Mouse (Mus musculus) hindbrain, embryonic 12.5 days (tissue): ENCODE measurements at regions not wholly inside any gene's neighbourhood (a gene's known extent, or its start where the extent isn't known, plus 50 kb on each side); places are given as distances from the start of the nearest gene placed in this dataset.
A peak's percentile ranks its signal among the peaks of the same experiment; 100 is the strongest.

Experiments used
- ATAC-seq: fragments of 200-750 bp; cut with Nextera tagmentation; 2 replicates; pipeline ENCODE4 v1.8.0; 2017; ENCODE audit warnings: moderate TSS enrichment; ENCODE audit not compliant: low FRiP score
- H3K27ac ChIP-seq: fragments of 300-500 bp; sonication (generic); 2 replicates; pipeline ENCODE4 v1.5.1; 2016; ENCODE audit warnings: mild to moderate bottlenecking
- H3K27me3 ChIP-seq: fragments of 300-500 bp; sonication (generic); 2 replicates; pipeline ENCODE4 v1.6.1; 2016; ENCODE audit warnings: mild to moderate bottlenecking
- H3K36me3 ChIP-seq: fragments of 300-500 bp; sonication (generic); 2 replicates; pipeline ENCODE4 v1.6.1; 2016; ENCODE audit warnings: mild to moderate bottlenecking
- H3K4me1 ChIP-seq: fragments of 300-500 bp; sonication (generic); 2 replicates; pipeline ENCODE4 v1.6.1; 2016
- H3K4me2 ChIP-seq: fragments of 300-500 bp; sonication (generic); replicated peaks from 2 replicates; pipeline ENCODE4 v1.6.1; 2016; ENCODE audit warnings: mild to moderate bottlenecking
- H3K4me3 ChIP-seq: fragments of 300-500 bp; sonication (generic); 2 replicates; pipeline ENCODE4 v1.5.1; 2016; ENCODE audit warnings: mild to moderate bottlenecking
- H3K9ac ChIP-seq: fragments of 300-500 bp; sonication (generic); 2 replicates; pipeline ENCODE4 v1.6.1; 2016; ENCODE audit warnings: mild to moderate bottlenecking, moderate library complexity
- H3K9me3 ChIP-seq: fragments of 300-500 bp; sonication (generic); replicated peaks from 2 replicates; pipeline ENCODE4 v1.6.1; 2016; ENCODE audit warnings: mild to moderate bottlenecking
- WGBS: fragments of 180-500 bp; shearing (Covaris S2); methylation state at CpG from one replicate; pipeline ENCODE4 v1.1.7; 2016; 5-methylcytosine and 5-hydroxymethylcytosine counted together

DNA sequence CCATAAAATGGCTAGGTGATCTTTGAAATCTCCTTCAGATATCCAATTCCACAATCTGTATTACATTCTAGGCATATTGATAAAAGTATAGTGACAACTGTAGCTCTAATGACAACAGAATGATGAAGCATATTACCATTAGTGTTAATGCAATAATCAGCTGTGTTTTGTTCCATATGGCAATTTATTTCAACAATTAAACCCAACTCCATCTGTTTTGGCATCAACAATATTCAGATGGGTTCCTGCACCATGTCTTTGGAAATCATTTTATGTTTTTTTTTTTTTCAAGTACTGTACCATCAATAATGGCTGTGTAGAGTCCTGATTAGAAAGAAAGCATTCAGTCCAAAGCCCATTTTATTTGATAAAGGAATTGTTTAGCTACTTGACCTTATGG, 498.5 kb upstream of the Tmpo start:
- Histone ChIP-seq H3K36me3 (no peaks in the 10 kb centered on the region), H3K27ac (no peak overlapping the region), H3K9me3 (no peaks in the 10 kb centered on the region), H3K27me3 (no peaks in the 10 kb centered on the region), H3K4me2 (no peak overlapping the region), H3K4me3 (no peak overlapping the region), H3K9ac (no peak overlapping the region), H3K4me1 (no peaks in the 10 kb centered on the region)
- ATAC-seq = no peak

DNA sequence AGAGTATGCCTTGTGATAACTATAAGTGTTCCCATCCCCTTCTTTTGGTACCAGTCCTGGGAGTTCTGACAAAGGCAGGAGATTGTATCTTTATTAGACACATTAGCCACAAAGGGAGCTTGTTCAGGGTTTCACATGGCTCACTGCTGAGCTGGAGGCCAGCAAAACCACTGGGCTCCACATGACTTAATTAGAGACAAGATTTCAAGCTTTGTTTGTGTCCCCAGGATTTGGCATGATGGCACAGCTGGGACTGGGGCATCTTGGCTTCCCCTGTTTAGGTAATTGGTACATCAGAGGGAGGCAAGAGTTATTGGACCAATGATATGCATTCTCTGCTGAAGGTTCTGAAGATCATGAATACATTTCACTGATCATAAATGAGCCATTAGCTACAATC, 456.8 kb upstream of the Tmpo start:
- Histone ChIP-seq H3K36me3 (no peaks in the 10 kb centered on the region), H3K4me3 (no peak overlapping the region), H3K27ac (no peak overlapping the region), H3K27me3 (no peaks in the 10 kb centered on the region), H3K9me3 (no peaks in the 10 kb centered on the region), H3K4me1 (no peaks in the 10 kb centered on the region), H3K4me2 (no peak overlapping the region), H3K9ac (no peak overlapping the region)
- no peak for ATAC-seq

- Histone ChIP-seq H3K9me3 (no peaks in the 10 kb centered on the region), H3K27me3 (no peaks in the 10 kb centered on the region), H3K4me1 (0 out of 2 replicates have a peak, but pooled peaks cover 4% of the 10 kb centered on the region), H3K4me2 (no peak overlapping the region), H3K9ac (no peak overlapping the region), H3K27ac (no peak overlapping the region), H3K4me3 (no peak overlapping the region), H3K36me3 (no peaks in the 10 kb centered on the region)
- ATAC-seq = no peak
- 40% methylated on average over 6 of the region's 6 CpGs for WGBS
Measured at GRCm38 (mm10) chr10:91628672-91629071, 447.6 kb upstream of the Tmpo start.

- no peaks in the 10 kb centered on the region for H3K27me3 ChIP-seq
- H3K9me3 ChIP-seq = no peaks in the 10 kb centered on the region
- 78% methylated on average over 2 of the region's 2 CpGs for WGBS
- H3K27ac ChIP-seq = no peak overlapping the region
- ATAC-seq = no peak
- no peak overlapping the region for H3K4me3 ChIP-seq
- H3K36me3 ChIP-seq = no peaks in the 10 kb centered on the region
- H3K4me2 ChIP-seq = no peak overlapping the region
- no peak overlapping the region for H3K9ac ChIP-seq
- no peaks in the 10 kb centered on the region for H3K4me1 ChIP-seq
Measured at GRCm38 (mm10) chr10:91622281-91622680, 441.2 kb upstream of the Tmpo start.

DNA sequence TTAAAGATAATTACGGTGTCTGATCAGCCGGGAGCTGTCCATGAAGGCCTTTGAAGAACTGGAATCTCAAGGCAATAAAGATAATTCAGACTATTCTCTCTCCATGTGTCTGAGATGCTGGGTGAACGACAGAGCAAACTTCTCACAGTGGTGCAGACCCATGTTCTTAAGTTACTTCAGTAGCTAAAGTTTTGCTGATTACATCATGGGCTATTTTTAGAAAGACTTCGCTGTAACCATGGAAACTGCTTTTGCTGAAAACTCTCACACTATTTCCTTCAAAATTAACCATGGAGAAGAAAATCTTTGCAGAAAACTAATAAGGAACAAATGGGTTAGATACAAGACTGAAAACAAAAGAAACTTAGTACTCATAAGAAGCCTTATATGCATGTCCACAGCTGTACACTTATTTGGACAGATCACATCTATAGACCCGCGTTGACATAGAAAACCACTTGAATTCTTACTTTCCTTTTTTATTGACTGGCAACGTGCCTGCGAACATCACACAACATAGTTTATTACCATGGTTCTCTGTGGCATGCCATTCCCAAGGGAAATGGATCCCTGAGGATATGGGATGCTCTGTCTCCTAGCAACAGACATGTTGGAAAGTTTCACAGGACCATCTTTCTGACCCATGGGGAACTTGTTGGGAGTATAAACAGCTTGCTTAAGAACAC, 432.8 kb upstream of the Tmpo start:
- 76% methylated on average over 8 of the region's 8 CpGs for WGBS
- no peak overlapping the region for H3K4me2 ChIP-seq
- no peaks in the 10 kb centered on the region for H3K9me3 ChIP-seq
- 0 out of 2 replicates have a peak overlapping the region, but pooled peaks have one; percentile 26 for H3K27ac ChIP-seq
- H3K9ac ChIP-seq = no peak overlapping the region
- 0 out of 2 replicates have a peak, but pooled peaks cover 3% of the 10 kb centered on the region for H3K4me1 ChIP-seq
- no peaks in the 10 kb centered on the region for H3K27me3 ChIP-seq
- H3K36me3 ChIP-seq = no peaks in the 10 kb centered on the region
- no peak overlapping the region for H3K4me3 ChIP-seq
- ATAC-seq = no peak

DNA sequence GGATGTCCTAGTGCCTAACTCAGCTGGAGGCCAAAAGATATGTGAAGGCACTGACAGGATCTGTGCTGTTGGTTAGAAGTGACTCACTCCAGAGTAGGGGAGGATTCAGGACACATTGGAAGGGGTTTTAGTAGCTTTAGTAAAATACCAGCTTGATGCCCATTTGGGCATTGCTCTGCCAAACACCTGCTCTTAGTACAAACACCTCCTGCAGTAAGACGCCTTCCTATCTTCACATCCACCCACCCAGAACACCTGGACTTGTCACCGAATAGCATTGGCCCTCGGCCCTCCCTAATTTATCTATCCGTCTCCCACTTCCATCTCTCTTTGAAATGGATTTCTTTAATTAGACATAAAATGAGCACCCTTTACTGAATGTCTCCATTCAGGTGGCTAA, 430.9 kb upstream of the Tmpo start:
- Histone ChIP-seq H3K4me1 (0 out of 2 replicates have a peak, but pooled peaks cover 3% of the 10 kb centered on the region), H3K27ac (no peak overlapping the region), H3K4me2 (no peak overlapping the region), H3K36me3 (no peaks in the 10 kb centered on the region), H3K27me3 (no peaks in the 10 kb centered on the region), H3K9ac (no peak overlapping the region), H3K9me3 (no peaks in the 10 kb centered on the region), H3K4me3 (no peak overlapping the region)
- ATAC-seq = no peak
- 95% methylated on average over 4 of the region's 4 CpGs for WGBS

- ATAC-seq = no peak
- no peaks in the 10 kb centered on the region for H3K36me3 ChIP-seq
- H3K4me2 ChIP-seq = no peak overlapping the region
- H3K27ac ChIP-seq = no peak overlapping the region
- H3K4me3 ChIP-seq = no peak overlapping the region
- peaks cover 6% of the 10 kb centered on the region; the same call in 1 of the 2 replicates for H3K4me1 ChIP-seq
- no peaks in the 10 kb centered on the region for H3K27me3 ChIP-seq
- H3K9ac ChIP-seq = no peak overlapping the region
- 94% methylated on average over 3 of the region's 3 CpGs for WGBS
- H3K9me3 ChIP-seq = no peaks in the 10 kb centered on the region
Measured at GRCm38 (mm10) chr10:91594891-91595290, 413.8 kb upstream of the Tmpo start.

DNA sequence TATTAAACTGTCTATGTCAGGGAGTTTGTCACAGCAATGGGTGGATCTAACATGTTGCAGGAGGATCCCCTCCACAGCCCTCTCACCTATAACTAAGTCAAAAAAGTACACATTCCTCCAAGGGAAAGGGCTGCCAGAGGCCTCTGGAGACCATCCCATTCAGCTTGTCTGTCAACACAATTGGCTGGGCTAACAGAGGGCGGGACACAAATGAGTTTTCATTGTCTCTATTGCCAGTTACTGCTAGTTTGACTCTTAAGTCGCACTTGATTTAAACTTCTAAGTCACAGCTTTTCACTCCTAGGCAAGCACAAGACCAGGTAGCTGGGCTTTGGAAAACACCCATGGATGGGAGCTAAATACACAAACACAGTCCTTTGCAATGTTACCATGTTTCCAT, 412.3 kb upstream of the Tmpo start:
- no peaks in the 10 kb centered on the region for H3K9me3 ChIP-seq
- peaks cover 6% of the 10 kb centered on the region; the same call in 1 of the 2 replicates for H3K4me1 ChIP-seq
- no peak overlapping the region for H3K4me2 ChIP-seq
- whole genome bisulfite sequencing = 77% methylated on average over 2 of the region's 2 CpGs
- H3K4me3 ChIP-seq = no peak overlapping the region
- ATAC-seq = no peak
- no peaks in the 10 kb centered on the region for H3K27me3 ChIP-seq
- H3K27ac ChIP-seq = no peak overlapping the region
- H3K36me3 ChIP-seq = no peaks in the 10 kb centered on the region
- no peak overlapping the region for H3K9ac ChIP-seq

DNA sequence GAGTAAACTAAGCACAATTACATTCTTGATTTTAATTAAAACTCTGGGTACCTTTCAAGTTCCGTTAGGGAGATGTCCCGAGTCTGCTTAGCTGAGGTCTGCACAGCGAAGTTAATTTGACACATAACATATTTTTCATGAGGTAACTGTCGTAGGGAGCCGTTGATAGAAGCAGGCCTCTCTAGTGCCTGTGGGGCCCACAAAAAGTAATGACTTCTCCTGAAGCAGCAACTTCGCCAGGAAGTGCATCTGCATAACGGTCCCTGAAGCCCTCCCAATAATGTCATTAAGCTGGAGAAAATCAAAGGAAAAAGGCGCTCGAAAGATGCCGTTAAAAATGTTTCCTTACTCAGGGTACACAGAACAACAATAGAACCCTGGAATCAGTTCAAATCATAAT, 410.7 kb upstream of the Tmpo start:
- H3K4me3 ChIP-seq = no peak overlapping the region
- H3K36me3 ChIP-seq = no peaks in the 10 kb centered on the region
- H3K4me1 ChIP-seq = peaks cover 6% of the 10 kb centered on the region; the same call in 1 of the 2 replicates
- H3K27me3 ChIP-seq = no peaks in the 10 kb centered on the region
- 70% methylated on average over 10 of the region's 10 CpGs for WGBS
- no peaks in the 10 kb centered on the region for H3K9me3 ChIP-seq
- no peak overlapping the region for H3K4me2 ChIP-seq
- no peak overlapping the region for H3K9ac ChIP-seq
- H3K27ac ChIP-seq = no peak overlapping the region
- no peak for ATAC-seq

DNA sequence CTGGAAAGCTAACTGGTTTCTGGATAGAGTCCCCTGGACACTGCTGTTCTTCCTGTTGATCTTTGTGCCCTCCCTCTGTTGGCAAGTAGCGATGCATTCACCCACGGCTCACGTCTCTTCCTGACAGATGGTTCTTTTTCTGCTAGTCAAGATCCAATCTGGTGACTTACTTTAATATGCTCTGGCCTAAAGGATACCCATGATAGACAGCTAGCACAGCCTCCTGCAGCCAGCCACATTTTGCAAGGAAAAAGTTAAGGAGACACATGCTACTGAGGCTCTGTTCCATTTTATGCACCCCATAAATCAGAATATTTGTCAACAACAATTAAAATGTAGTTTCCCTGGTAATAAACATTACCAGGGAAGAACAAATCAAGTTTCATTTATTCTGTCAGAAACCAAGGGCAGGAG, 410.3 kb upstream of the Tmpo start:
- Histone ChIP-seq H3K9ac (no peak overlapping the region), H3K36me3 (no peaks in the 10 kb centered on the region), H3K27ac (no peak overlapping the region), H3K9me3 (no peaks in the 10 kb centered on the region), H3K4me1 (peaks cover 6% of the 10 kb centered on the region; the same call in 1 of the 2 replicates), H3K27me3 (no peaks in the 10 kb centered on the region), H3K4me3 (no peak overlapping the region), H3K4me2 (no peak overlapping the region)
- ATAC-seq = no peak
- WGBS = 25% methylated on average over 3 of the region's 3 CpGs

DNA sequence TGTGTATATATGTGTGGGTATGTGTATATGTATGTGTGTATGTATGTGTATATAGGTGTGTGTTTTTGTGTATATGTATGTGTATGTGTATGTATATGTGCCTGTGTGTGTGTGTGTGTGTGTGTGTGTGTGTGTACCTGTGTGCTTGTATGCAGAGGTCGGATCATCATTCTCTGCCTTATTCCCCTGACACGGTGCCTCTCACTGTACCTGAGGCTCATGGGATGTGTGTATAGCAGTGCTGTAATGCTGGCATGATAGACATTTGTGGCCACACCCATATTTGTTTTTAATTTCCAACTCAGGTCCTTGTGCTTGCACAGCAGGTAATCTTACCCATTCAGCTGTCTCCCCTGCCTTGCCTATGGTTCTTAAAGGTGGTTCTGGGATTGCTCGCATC, 402.1 kb upstream of the Tmpo start:
- 0 out of 2 replicates have a peak, but pooled peaks cover 5% of the 10 kb centered on the region for H3K4me1 ChIP-seq
- WGBS = 94% methylated on average over 3 of the region's 3 CpGs
- no peak overlapping the region for H3K27ac ChIP-seq
- H3K4me3 ChIP-seq = no peak overlapping the region
- H3K9ac ChIP-seq = no peak overlapping the region
- ATAC-seq = no peak
- H3K9me3 ChIP-seq = no peaks in the 10 kb centered on the region
- no peaks in the 10 kb centered on the region for H3K27me3 ChIP-seq
- no peaks in the 10 kb centered on the region for H3K36me3 ChIP-seq
- no peak overlapping the region for H3K4me2 ChIP-seq

- H3K4me2 ChIP-seq = no peak overlapping the region
- no peak overlapping the region for H3K4me3 ChIP-seq
- peak; percentile 85 for ATAC-seq
- no peak overlapping the region for H3K9ac ChIP-seq
- no peaks in the 10 kb centered on the region for H3K27me3 ChIP-seq
- H3K9me3 ChIP-seq = no peaks in the 10 kb centered on the region
- H3K4me1 ChIP-seq = 0 out of 2 replicates have a peak, but pooled peaks cover 5% of the 10 kb centered on the region
- peak overlapping the region; percentile 74 for H3K27ac ChIP-seq
- no peaks in the 10 kb centered on the region for H3K36me3 ChIP-seq
- WGBS = 56% methylated on average over 11 of the region's 11 CpGs
Measured at GRCm38 (mm10) chr10:91580959-91581358, 399.8 kb upstream of the Tmpo start.

DNA sequence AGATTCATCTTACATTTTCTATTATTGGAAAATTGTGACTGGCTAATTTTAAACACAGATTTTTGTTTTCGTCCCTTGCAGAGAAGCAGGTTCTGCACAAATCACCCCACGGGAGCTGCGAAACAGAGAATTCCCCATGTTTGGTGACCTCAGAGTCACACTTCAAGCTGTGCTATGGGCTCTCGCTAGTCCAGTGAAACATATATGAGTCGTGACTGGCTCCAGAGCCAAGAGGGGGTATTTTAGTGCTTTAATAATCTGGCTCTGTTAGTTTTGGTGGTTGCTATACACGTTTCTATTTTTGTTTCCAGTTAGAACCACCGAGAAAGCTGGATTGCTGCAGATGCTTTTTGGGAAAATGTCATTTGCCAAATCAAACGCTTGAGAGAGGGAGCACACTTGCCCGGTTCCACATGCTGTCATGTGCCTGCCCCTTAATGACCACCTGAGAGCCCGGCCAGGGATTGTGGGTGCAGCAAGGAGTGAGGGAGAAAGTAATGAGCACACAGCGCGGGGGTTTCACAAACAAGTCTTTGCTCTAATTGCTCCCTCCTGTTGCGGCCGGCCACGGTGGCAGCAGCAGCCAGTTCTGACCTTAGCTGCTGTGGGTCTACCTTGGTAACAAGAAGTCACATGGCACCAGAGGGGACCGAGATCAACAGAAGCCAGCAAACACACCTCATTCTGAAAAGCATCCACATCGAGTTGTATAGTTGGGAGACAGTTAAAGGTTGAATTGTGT, 394.4 kb upstream of the Tmpo start:
- ATAC-seq = no peak
- Histone ChIP-seq H3K4me1 (peaks cover 6% of the 10 kb centered on the region; the same call in 1 of the 2 replicates), H3K4me2 (no peak overlapping the region), H3K9ac (no peak overlapping the region), H3K27ac (no peak overlapping the region), H3K4me3 (no peak overlapping the region), H3K36me3 (no peaks in the 10 kb centered on the region), H3K27me3 (no peaks in the 10 kb centered on the region), H3K9me3 (no peaks in the 10 kb centered on the region)
- 69% methylated on average over 17 of the region's 17 CpGs for WGBS
